Mouse (Mus musculus): ENCODE data around the gene Samd4b.

The Samd4b gene

DNA sequence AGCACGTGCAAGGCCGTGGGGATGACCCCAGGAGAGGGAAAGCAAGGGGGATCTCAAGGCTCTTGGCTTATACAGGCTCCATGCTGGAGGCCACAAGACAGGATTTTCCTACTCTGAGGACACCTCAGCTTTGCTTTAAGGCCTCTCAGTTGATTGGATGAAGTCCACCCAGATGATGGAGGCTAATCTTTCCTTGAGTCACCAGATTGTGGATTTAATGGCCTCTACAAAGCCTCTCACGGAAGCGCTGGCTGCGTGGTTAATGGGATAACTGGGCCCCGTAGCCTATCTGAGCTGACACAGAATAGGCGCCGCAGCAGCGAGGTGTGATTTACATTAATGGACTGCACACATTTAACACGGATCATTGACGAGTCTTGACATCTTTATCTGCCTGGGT is 102.5 kb downstream of the Samd4b start:
- no peak for DNase-seq (ENCODE audit: low spot score)

DNA sequence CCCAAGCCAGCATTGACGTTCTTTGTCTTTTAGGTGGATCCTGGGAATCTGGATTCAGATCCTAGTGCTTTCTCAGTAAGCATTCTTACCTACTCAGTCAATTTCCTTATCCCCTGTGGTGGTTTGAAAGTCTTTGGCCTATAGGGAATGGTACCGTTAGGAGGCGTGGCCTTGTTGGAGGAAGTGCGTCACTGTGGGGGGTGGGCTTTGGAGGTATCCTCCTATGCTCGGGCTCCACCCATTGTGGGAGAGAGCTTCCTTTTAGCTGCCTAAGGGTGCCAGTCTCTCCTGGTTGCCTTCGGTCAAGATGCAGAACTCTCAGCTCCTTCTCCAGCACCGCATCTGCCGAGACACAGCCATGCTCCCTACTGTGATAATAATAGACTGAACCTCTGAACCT is 105.6 kb downstream of the Samd4b start:
- DNase-seq (ENCODE audit: low spot score): no peak

DNA sequence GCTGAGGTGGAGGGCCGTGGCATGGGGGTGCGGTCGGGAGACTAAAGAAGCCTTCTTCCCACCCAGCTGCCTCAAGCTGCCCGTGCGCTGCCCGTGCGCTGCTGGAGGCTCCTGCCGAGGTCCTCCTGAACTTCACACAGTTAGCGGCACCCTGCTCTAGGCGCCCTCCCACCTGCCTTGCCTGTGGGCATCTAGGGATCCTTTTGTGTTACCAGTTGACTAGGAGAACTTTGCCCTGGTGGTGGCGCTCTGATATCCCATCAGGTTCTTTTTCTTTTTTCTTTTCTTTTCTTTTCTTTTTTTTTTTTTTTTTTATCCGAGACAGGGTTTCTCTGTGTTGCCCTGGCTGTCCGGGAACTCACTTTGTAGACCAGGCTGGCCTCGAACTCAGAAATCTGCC is 107.0 kb downstream of the Samd4b start:
- DNase-seq (ENCODE audit: low spot score): no peak

DNA sequence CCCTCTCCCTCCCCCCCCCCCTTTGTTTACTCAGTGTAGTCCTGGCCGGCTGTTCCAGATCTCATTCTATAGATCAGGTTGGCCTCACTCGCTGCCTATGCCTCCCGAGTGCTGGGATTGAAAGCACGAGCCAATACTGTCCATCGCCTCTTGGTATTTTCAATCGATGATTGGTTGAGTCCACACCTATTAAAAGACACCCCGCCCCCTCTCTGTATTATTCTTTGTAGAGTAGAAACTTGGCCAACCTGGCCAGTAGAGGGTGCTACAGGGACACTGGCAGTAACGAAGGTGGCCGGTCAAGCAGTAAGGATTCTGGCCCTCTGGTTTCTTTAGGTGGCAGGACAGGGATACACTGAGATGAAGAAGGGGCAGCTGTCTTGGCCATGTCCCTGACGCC is 107.5 kb downstream of the Samd4b start:
- no peak for DNase-seq (ENCODE audit: low spot score)

DNA sequence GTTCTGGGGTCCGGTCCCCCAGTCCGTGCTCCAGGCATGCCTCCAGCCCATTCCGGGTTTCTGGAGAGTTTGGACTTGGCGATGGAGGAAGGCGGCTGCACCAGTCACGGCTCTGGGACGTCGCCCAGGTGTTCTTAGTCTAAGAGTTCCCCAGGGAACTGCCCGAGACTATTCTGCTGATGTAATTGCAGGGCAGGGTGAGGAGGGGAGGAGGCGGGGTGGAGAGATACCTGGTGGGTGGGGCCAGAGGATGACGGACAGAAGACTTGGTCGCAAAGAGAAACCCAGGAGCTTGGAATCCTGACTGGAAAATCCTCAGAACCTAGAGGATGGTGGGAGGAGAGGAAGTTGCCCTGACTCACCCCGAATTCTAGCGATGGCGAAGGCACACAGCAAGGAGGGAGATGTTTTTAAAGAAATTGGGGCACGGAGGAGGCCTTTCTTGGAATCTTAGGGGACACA is 109.9 kb downstream of the Samd4b start:
- peak; percentile 40 for DNase-seq (ENCODE audit: low spot score)

DNA sequence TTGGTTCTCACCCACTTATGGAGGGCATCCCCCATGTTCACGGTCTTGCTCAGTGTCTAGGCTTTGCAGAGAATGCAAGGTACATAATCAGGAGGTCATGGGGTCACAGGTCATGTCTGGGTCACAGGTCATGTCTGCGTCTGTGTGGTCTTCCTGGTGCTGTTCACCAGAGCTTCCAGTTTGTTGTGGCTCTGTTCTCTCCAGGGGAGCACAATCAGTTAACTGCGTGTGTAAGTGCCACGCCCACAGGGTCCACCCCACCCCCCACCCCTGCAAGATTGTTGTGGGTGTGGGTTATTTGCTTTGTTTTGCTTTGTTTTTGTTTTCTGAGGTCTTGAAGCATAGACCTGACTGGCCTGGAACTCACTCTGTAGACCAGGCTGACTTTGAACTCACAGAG is 113.8 kb downstream of the Samd4b start:
- DNase-seq (ENCODE audit: low spot score): no peak

DNA sequence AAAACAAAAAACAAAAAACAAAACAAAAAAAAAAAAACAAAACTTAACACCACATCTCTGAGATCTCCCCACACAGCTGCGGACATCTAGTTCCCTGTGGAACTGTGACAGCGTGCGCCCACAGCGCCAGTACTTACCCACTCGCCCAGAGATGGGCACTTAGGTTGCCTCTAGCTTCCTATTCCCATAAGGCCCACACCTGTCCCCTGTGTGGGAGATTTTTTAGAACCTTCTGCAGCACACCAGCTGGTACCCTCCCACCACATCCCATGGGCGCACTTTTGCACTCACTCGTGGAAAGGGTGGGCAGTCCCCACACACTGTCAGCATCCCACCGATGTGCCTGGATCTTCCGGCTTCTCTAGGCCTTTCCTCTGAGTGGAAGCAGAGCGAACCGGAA is 115.1 kb downstream of the Samd4b start:
- DNase-seq (ENCODE audit: low spot score): no peak

DNA sequence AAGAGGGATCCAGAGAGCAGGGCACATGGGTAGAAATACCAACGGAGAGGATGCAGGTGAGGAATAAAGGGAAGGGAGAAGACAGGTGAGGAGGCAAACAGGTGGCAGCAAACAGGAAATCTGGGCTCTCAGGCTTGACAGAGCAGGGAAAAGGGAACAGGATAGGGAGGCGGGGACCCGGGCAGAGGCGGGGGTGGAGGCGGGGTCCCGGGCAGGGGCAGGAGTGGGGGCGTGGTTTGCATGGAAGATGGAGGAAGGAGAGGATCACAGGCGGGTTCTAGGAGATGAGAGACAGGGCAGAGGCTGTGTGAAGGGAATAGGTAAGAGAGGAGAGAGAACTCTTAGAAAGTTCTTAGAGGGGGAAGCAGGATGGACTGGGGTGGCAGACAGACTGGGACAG is 119.1 kb downstream of the Samd4b start:
- no peak for DNase-seq (ENCODE audit: low spot score)

DNA sequence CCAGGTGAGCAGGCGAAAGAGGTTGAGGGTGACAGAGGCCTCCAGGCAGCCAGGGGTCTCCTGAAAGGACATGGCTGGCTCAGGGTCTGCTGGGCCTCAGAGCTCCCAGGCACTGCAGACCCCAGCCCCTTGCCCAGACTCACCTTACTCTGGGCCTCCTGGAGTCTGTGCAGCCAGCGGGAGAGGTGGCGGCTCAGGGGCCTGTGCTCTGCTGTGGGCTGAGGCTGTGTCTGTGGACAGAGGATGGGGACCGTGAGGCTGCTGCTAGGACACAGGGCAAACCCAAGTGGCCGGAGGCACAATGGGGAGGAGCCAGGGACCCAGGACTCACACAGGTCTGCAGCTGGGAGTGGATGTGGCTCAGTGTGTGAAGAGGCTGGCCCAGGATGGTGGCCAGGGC is 120.6 kb downstream of the Samd4b start:
- DNase-seq (ENCODE audit: low spot score): no peak

DNA sequence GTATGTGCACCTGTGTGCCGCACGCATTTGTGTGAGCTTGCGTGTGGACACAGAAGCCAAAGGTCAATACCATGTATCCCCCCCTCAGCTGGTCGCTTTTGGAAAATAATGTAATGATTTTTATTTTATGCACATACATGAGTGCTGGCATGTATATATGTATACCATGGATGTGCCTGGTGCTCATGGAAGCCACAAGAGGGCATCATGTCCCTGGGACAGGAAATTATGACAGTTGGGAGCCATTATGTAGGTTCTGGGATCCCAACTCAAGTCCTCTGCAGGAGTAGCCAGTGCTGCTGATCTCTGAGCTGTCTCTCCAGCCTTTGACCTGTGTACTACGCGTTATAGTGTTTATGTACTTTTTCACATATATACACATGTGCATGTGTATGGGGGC is 121.8 kb downstream of the Samd4b start:
- DNase-seq (ENCODE audit: low spot score): no peak

DNA sequence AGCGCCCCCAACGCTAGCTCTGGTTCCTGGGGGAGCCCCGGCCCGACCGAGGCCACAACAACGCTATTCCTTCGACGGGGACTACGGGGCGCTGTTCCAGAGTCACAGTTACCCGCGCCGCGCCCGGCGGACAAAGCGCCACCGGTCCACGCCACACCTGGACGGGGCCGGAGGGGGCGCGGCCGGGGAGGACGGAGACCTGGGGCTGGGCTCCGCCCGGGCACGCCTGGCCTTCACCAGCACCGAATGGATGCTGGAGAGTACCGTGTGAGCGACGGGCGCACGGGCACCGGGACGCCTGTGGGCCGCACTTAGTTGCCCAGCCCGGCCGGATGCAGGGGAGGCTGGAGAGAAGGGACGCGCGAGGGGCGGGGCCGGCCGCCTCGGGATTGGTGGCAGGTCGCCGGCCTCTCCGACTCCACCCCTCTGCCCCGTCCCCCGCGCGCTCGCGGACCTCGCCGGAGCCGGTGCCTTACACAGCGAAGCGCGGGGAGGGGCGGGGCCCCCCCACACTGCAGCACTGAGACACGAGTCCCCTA is 130.7 kb downstream of the Samd4b start:
- no peak for DNase-seq (ENCODE audit: low spot score)

DNA sequence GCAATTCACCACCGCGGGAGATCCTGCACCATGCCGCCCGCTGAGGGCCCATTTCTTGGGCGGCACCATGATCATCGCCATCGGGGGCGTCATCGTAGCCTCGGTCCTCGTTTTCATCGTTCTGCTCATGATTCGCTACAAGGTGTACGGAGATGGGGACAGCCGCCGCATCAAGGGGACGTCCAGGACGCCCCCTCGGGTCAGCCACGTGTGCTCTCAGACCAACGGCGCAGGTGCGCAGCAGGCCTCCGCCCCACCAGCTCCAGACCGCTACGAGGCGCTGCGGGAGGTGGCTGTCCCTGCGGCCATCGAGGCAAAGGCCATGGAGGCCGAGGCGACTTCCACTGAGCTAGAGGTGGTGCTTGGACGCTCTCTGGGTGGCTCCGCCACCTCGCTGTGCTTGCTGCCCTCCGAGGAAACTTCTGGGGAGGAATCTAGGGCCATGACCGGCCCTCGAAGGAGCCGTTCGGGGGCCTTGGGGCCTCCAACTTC is 131.2 kb downstream of the Samd4b start:
- no peak for DNase-seq (ENCODE audit: low spot score)

DNA sequence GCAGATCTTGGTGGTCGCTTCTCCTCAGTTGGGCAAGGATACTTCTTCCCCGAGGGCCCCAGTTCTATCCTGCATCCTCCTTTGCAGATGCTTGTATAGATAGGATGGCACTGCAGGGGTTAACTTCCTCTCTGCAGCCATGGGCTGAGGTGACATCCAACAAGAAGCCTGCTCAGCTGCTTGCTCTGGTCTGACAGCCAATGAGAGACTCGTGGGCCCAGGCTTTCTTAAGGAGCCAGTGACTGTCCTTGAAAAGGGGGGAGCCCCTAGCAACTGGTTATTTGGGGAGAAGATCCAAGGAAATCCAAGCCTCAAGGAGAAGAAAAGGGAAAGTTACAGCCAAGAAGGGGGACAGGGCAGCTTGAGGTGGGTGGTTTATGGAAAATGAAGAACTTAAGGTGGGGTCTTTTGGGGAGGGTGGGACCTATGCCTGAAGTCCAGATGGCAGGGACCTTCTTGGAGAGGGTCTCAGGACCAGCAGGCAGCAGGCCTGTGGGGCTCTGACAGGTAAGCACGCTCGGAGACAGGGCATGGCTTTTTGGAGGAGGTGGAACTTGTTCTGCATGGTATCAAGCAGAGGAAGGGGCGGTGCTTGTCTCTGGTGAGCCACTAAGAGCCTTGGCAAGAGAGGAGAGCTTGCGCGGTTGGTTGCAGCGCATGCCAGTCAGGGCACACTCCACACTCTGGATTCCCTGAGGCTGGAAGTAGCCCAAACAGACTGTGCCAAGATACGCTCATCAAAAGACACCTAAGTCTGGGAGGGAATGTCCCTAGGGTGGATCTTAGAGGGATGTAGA is 133.3 kb downstream of the Samd4b start:
- peak; percentile 89 for DNase-seq (ENCODE audit: low spot score)

DNA sequence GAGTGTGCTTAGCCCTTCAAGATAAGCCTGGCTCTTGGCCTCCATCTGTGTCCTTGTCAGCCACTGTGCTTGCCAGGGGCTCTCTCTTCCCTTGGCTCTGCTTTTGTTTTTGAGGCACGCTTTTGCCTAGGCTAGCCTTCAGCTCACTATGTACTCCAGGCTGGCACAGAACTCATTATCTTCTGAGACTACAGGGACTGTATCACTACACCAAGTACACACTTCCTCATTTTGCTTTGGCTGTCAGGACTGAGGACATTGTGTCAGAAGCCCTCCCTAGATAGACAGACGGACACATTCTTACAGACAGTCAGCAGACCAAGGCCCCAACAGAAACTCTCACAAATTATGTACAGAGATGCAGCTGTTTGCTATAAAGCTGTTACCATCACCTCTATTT is 135.2 kb downstream of the Samd4b start:
- no peak for DNase-seq (ENCODE audit: low spot score)

DNA sequence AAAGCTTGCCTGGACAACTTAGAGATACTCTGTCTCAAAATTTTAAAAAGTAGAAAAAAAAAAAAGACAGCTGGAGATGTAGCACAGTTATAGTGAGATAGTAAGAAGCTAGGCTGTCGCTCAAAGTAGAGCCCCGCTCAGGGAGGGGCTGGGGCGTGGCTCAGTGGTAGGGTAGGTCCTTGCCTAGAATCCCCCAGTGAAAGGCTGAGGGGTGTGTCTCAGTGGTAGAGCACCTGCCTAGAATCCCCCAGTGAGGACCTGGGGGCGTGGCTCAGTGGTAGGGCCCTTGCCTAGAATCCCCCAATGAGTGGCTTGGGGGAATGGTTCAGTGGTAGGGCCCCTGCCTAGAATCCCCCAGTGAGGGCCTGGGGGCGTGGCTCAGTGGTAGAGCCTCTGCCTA is 137.6 kb downstream of the Samd4b start:
- DNase-seq (ENCODE audit: low spot score): no peak

DNA sequence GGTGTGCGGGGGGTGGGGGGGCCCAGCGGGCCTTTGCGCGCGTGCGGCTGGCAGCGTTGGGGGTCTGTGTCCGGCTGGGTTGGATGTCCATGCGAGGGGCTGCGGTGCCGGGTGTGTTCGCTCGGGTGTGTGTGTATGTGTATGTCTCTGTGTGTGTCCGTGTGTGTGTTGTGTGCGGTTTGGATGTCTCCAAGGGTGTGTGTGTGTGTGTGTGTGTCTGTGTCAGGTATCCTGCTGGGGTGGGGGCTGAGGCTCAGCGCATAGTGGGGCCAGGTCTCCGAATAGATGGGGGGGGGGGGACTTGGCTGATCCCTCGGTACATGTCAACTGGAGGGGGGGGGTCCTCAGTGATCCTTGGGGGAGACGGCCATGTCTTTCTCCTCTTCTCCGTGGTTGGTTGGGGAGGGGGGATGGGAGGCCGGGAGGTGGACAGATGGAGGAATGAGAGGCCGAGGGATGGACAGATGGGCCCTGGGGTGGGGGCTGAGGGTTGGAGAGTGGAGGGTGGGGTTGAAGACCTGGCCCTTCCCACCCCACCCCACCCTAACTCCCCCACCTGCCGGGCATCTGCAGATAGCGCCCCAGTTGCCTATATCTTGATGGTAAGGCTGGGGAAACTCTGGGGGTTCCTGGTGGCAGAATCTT is 145.5 kb downstream of the Samd4b start:
- DNase-seq (ENCODE audit: low spot score): no peak

DNA sequence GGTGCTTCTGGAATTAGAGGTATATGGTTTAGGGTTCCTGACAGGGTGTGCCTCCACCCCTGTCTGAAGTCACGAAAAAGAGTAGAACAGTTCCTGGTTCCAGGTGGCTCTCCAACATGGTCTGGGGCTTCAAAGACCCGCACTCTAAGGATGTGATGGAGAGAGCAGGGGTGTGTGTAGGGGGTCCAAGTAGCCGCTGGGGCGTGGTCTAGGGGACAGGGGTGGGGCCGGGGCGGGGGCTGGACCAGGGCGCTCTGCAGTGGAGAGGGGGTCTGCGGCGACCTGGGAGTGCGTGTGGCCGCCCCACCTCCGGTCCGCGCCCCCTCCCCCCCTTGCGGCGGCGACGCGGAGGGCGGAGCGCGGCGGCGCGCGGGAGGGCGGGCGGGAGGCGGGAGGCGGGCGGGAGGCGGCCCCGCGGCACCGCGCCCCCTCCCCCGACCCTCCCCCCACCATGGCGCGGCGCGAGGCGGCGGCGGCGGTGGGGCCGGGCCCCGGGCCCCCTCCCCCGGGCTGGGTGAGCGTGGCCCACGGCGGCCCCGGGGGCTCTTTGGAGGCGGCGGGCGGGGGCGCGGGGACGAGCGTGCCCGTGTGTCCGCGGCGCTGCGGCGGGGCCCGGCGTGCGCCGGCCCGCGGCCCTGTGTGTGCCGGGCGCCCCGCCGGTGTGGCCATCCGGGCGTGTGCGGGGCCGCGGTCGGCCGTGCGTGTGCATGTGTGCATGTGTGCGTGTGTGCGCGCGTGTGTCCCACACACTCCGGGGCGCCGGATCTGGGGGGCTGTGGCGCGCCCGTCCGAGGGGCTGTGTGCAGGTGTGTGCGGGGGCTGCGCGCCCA is 146.2 kb downstream of the Samd4b start, which contains the start of gene Lrfn1:
Gene Lrfn1 (plus strand): TSS at position 450 of the 830 bp plus-strand sequence.
- no peak for DNase-seq (ENCODE audit: low spot score)

DNA sequence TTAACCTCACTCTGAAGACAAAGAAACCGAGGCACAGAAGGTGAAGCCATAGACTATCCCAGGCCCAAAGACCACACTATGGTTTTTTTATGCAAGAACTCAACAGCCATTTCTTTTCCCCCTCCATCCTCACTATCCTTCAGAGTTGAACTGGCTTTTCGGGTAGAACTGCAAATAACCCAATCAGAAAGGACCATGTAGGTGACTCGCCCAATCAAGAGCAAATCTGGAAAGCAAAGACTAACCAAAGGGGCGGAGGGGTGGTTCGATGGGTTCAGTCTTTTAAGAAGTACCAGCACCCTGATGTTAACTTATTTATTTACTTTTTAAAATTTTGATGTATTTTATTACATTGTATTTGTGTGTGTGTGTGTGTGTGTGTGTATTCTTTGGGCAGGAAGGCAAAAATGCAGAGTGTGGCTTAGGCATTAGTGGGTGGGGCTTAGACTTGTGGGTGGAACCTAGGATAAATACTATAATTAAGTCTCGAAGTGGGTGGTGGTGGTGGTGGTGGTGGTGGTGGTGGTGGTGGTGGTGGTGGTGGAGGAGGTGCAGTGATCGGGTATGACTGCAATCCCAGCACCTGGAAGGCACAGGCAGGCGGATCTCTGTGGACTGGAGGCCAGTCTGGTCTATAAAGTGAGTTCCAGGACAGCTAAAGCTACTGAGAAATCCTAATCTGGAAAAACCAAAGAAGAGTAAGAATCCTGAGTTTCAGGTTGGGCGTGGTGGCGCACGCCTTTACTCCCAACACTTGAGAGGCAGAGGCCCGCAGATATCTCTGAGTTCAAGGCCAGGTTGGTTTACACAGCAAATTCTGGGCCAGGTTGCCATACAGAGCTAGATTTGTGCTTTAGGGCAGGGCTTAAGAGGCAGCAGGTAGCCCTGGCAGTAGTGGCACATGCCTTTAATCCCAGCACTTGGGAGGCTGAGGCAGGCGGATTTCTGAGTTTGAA is 149.8 kb downstream of the Samd4b start:
- no peak for DNase-seq (ENCODE audit: low spot score)

DNA sequence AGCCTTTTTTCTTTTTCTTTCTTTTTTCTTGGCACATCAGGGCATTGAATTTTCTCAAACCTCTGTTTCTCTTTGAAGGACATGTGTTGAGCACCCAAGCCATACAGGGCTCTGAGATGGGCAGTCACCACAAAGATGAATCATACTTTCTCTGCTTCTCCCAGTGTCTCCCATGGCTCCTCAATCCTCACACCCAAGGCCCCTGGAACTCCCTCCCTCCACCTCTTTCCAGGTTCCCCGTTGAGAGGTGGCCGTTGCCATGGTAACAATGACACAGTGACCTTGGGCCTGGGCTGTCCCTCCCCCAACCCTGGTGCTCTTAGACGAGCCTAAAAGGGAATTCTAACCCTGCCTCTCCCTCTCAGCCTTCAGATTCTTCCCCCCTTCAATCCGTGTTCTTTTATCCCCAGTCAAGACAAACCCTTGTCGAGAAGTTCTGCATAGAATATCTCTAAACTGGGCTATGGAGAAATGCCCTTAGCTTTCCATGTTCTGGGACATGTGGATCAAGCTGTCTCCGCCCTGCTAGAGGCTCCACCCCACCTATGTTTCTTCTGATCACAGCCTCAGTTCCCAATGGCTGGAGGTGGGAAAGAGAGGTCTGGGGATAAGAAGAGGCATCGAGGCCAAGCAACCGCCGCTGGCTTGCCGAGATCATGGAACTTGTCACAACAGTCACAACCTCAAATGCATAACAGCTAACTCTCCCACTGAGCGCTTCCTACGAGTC is 150.7 kb downstream of the Samd4b start:
- no peak for DNase-seq (ENCODE audit: low spot score)

DNA sequence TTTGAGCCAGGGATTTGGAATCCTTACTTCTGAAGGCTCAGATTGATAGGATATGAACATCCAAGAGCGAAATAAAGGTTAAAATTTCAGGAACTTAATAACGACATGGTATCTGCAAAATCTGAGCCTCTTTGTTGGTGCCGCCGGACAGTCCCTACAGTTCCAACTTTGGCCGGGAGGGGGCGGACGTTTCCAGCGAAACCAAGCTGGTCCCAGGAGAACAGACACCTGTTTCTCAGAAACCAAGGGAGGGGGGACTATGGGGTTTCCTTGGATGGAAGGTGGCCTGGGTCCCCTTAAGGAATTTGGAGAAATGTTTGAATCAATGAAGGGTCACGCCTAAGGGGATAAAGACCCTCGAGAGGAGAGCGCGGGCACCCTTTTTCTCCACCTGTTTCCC is 151.5 kb downstream of the Samd4b start:
- peak; percentile 56 for DNase-seq (ENCODE audit: low spot score)

Measured in left cerebral cortex, adult 11 months (tissue).